Mouse (Mus musculus) kidney, adult 11 months (tissue): ENCODE data around the gene Psg19.
"Not testable (repeated sequence)": the region's sequence is repeated elsewhere in the genome, so short reads cannot be mapped to it uniquely, and the experiment has no call there.

ENCODE experiments used
- DNase-seq: peaks from one replicate; pipeline ENCODE4 v3.0.0; 2022

Gene Psg19

GRCm38 (mm10) chr7:18798420-18798819 is at the start of gene Psg19:
Gene Psg19, minus strand, starts transcription at chr7:18798520.
- DNase-seq, result no peak

GRCm38 (mm10) chr7:18844811-18845210 is 46.5 kb upstream of the Psg19 start:
- DNase-seq, result no peak

DNA sequence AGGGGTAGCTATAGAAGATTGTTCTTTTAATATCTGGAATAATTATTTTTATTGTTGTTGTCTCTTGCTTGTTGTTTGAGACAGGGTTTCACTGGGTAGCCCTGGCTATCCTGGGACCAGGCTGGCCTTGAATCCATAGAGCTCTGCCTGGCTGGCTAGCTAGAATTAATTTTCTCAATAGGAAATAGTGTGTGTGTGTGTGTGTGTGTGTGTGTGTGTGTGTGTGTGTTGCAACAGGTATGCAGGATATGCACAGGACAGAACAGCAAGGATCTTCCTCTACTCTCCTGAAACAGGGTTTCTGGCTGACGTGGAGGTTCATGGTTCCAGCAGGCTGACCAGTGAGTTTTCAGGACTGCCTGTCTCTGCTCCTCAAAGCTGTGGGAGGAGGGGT is 42.9 kb upstream of the Psg19 start:
- no peak for DNase-seq

DNA sequence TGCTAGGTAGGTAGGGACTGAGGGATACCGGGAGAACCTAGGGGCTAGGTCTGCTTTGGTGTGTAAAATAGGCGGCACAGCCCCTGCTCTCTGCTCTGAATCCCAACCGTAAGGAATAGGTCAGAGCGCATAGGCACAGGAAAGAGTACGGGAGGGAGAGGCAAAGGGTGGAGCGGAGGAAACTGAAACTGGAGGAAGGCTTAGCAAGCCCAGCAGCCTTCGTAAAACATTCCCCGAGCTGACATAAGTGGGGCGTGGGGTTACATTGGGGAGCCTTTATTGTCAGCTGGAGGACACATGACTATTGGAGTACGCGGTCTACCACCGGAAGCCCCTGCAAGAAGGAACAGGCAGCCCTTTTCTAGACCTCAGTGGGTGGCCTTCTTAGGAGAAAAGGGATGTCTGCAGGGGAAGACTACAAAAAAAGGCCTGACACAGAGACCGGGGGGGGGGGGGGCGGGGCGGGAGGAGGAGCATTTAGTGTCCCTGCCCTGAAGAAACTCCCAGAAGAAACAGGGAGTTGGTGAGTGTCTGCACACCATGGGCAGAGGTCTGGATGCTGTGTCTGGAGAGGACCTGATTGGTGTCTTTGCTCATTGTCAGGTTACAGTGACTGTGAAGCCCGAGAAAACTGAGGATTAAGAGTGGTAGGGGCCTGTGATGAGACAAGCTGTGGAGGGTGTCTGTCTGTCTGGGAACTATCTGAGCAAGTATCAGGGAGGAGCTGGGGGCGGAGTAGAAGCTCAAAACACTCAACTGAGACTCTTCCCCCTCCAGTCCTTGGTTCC is 42.3 kb upstream of the Psg19 start:
- DNase-seq, result peak; percentile 64

DNA sequence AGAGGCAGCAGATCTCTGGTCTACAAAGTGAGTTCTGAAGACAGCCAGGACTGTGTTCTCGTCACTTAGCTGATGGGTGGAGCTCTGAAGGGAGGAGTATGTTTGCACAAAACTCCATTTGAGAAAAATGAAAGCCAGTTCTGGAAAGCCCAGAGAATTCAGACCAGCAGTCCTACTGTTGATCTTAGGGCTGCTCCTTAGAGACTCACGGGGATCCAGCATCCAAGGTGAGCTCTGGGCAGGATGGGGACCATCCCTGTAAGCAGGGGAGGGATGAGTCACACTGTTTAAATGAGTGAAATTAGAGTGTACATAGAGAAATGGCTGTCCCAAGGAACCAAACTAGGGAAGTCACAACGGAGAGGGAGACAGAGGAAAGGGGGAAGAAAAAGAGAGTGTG is 41.5 kb upstream of the Psg19 start, which contains the start of gene Mill2:
Mill2 (plus strand) TSS at position 102 of the 400 bp plus-strand sequence.
- DNase-seq, result no peak

DNA sequence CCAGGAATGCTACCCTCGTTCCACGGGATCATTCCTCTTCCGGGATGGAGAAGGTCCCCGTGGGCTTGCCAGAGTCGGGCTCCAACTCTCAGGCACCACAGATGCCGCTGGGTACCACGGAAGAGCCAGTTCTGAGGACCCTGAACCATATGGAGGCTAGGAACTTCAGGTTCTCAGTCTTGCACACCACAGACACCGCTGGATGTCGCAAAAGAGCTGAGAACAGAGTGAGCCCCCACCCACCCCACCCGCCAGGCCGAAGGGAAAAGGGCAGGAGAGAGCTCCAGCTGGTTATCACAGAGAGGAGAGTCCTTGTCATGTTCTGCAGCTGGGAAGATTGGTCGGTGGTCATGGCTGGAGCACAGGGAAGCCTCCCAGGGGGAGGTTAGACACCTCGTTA is 34.0 kb upstream of the Psg19 start:
- no peak for DNase-seq

GRCm38 (mm10) chr7:18829545-18829944 is 31.2 kb upstream of the Psg19 start:
- no peak for DNase-seq

DNA sequence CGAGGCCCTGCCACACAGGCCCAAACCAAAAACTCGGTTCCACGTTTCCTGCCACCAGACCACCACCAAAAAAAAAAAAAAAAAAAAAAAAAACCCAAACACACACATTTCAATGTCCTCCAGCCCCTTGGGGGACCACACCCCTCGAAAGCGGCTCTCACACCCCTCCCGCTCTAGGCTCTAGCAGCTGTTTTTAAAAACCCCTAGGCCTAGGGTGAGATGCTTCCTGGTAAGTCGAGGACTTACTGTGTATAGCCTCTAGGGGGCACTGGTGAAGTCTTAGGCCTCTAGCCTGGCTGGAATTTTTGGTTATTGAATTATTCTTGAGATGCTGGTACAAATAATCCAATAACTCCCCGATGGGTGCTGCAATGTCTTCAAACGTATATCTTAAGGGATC is 30.3 kb upstream of the Psg19 start:
- no peak for DNase-seq

DNA sequence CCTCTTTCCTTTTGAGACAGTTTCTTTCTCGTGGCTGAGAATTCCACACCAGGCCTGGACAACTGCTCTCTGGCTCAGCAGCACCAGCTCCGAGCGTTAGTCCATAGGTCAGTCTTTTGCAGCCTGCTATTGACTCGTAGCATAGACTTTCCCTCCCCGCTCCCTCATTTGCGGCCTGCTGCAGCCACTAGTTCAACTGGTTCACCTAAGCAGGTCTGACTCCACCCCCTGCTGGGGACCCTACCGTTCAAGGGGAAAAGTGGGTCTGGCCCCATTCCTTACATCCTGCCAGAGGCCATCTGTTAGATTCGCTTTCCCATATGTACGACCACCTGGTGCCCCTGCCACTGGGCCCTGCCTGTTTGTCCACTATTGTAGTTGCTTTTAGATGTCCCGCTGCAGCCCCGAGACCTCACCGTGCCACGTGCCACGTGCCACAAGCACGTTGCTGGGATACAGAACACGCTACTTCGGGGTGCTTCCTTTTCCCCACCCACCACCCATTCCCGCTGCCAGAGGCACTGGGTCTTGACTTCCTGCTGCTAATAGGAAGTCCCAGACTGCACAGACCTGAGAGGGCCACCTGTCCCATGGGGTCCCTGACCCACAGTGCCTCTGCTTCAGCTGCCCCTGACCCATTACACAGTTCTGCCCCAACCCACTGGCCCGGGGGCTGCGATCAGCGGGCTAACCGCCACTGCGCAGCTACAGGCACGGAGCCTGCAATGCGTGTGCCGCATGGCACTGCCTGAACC is 29.6 kb upstream of the Psg19 start:
- DNase-seq, result no peak

DNA sequence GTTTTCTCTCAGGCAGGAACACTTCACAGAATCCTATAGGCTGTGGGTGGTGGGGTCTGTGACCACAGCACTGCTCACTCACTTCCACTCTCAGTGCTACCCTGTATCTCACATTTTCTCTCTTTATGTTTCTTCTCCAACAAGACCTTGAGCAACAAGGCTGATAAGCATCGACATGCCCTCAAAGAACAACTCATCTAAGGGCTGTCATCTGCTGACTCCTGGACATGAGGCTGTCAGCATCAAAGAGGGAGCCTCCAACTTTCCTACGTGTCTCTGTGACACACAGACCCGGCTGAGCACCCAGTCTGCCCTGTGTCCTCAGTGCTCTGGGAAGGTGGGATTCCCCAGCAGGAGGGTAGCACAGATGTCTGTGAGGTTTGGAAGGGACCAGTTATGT is 23.2 kb upstream of the Psg19 start, which contains the start of gene Psg17:
Psg17 (minus strand) TSS at position 101 of the 400 bp plus-strand sequence.
- DNase-seq, result no peak

GRCm38 (mm10) chr7:18818301-18818700 is 20.0 kb upstream of the Psg19 start:
- no peak for DNase-seq

- DNase-seq, result no peak
Observed at GRCm38 (mm10) chr7:18803526-18803925, 5.2 kb upstream of the Psg19 start.

DNA sequence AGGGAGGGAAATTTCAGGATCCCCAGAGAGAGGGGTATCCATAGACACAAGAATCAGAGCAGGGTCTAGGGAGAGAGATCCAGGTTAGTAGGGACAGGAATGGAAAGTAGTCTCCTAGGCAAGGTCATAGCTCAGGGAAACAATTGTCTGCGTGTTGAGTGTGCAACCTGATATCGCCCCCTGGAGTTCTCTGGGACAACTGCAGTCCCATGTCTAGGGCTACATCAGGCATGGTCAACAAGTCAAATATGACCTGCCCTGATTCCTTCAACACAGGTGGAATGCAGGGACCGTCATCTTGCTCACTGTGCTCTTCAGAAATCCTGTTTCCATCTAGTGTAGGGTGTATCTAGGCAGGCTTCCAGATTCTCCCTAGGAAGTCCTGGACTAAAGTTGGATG is 809 bp upstream of the Psg19 start:
- DNase-seq, result no peak

- not testable (repeated sequence) for DNase-seq
Observed at GRCm38 (mm10) chr7:18790671-18791070, 7.6 kb downstream of the Psg19 start.

GRCm38 (mm10) chr7:18781301-18781700 is 17.0 kb downstream of the Psg19 start:
- not testable (repeated sequence) for DNase-seq

DNA sequence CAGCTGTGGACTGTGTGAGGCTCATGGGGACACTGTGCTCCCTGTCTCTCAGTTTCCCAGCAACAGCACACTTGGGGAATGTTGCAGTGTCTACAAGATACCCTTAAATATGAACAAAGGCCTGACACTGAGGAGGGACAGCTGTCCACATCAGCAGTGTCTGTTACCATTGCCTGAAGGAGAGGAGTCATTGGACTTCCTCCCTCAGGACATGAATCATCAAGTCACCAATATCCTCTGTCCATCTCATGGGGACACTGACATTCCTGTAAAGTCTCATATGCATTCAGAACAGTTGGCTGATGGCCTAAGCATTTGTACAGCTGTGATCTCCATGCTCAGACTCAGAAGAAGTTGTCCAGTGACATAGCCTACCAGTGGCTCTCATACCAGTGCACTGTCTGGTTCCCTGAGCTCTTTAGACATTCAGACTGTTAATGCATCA is 19.0 kb downstream of the Psg19 start:
- DNase-seq, result no peak

DNA sequence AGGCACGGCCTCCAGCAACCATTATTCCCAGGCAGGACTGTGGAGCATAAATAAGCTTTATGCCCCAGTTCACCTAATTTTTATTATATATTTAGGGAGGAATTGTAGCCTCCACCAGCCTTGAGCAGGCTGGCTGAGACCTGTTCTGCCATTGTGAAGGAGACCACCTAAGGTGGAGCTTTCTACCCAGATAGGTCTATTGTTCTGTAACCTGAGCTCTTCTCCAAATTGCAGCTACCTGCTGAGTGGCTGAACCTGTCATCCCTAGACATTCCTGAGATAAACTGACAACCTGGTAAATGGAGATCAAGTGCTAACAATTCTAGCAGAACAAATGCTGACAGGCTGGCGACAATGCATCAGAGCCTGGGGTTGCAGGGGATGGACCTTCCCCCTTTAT is 35.4 kb downstream of the Psg19 start:
- not testable (repeated sequence) for DNase-seq

DNA sequence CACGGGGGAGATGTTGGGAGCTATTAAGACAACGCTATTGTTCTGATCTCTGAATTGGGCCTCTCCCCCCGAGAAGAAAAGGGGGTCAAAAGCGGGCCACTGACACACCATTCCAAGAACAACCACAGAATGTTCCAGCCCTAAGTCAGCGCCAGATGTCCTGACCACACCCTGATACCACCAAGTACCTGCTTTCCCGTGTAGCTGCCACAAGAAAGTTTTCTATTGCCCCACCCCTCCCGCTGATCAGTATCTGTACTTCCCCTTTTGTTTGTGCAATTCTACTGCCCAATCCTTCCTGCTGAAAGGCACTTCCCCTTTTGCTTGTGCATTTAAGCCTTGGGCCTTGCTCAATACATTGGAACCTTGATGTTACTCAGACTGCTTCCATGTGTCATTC is 38.2 kb downstream of the Psg19 start:
- DNase-seq, result not testable (repeated sequence)

- DNase-seq, result peak; percentile 33
Observed at GRCm38 (mm10) chr7:18749896-18750477, 48.3 kb downstream of the Psg19 start.

- no peak for DNase-seq
Observed at GRCm38 (mm10) chr7:18748994-18749895, 49.1 kb downstream of the Psg19 start.

DNA sequence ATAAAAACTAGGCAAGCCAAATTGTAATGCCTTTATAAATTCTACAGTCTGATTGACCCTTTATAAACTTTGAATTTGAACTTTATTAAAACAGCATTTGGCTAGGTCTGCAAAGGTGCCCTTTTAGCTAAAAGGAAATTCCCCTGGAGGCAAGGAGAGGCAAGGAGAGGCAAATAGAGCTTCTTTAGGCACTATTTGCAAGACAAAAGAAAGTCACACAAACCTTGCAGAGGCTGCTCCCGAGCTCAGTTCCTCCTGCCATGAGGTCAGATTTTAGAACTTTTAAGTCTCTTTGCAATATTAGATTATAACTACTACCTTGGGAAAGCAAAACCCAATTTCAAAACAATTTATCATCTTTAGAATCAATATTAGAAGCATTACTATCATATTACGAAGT is 50.9 kb downstream of the Psg19 start:
- DNase-seq, result not testable (repeated sequence)

DNA sequence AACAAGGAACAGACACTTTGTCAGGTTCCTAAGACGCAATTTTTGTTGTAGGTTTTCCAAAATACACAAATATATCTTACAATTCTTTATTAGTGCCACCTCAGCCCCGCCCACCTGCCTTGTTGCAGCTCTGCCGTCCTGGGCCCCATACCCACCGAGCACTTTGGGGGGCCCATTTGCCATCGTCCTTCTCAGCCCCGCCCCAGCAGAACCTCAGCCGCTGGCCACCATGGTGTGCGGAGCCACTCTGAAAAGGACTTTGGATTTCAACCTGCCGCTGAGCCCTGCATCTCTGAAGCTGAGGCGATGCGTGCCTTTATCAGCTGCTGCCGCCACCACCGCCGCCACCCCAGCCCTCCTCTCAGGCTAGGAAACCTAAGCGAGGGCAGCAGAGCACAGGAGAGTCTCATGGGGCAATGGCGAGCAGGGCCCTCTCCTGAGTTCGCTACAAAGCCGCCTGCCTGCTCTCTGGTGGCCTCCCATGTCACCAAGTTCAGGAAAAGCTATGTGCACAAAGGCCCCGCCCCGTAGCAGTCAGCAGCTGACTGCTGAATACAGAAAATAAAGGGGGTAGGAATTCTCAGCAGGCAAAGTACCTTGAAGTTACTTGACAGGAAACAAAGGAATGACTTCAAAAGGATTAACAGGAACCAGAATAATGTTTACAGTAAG is 52.0 kb downstream of the Psg19 start:
- no peak for DNase-seq
